Mouse (Mus musculus): ENCODE results near the gene Sod1.
A peak's percentile ranks its signal among the peaks of the same experiment; 100 is the strongest.
"Not testable (repeated sequence)": the region's sequence is repeated elsewhere in the genome, so short reads cannot be mapped to it uniquely, and the experiment has no call there.

Gene Sod1

DNA sequence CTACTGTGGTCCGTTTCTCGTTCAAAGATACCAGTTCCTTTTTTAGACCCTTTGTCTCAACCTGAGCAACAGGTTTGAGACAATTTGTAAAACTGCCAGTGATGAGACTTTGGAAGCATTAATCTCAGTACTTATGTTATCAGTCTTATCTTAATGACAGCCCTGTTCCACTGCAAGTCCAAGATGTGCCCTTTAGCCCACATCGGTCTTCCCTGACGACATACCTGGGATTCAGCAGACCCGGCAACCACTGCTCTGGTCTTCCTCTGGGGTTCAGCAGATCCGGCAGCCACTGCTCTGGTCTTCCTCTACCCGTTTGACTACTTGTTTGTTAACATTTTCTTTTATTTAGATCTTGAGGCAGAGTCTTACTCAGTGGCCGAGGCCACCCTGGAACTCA, 8.8 kb upstream of the Sod1 start:
- no peak for DNase-seq (ENCODE audit: low read depth)

DNA sequence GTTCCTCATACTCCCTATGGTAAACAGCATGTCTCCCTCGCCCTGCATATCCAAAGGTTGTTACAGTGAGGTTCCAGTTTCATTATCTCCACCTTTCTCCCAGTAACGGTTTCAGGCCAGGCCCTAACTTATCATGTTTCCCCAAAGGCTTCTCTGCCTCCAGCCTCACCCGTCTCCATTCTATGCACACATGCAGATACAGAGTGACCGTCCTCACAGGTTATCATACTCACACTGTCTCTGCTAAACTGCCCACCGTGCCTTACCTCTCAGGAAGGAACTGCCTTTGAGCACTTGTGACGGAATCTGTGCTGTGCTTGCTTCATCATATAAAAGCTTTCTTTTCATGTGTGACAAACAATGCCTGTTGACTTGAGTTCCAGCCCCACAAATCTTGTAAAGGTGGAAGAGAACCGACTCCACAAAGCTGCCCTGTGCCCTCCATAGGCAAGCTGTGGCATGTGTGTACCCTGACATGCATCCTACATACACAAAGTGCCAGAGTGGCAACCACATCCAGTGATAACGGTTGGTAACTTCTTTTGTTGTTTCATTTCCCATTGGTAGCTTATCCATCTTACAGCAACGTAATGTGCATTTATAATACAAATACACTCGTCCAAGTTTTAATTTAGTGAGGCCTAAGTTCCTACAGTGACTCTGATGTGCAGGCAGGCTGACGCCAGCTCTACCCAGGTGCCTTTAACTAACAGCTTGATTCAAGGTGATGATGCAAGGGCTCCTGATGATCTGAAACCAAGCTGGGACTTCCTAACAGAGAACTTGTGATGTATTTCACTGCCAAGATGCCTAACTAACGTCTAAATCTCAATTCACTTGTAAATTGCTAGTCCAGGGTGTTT, 6.8 kb upstream of the Sod1 start:
- peak; percentile 59 for DNase-seq (ENCODE audit: low read depth)

DNA sequence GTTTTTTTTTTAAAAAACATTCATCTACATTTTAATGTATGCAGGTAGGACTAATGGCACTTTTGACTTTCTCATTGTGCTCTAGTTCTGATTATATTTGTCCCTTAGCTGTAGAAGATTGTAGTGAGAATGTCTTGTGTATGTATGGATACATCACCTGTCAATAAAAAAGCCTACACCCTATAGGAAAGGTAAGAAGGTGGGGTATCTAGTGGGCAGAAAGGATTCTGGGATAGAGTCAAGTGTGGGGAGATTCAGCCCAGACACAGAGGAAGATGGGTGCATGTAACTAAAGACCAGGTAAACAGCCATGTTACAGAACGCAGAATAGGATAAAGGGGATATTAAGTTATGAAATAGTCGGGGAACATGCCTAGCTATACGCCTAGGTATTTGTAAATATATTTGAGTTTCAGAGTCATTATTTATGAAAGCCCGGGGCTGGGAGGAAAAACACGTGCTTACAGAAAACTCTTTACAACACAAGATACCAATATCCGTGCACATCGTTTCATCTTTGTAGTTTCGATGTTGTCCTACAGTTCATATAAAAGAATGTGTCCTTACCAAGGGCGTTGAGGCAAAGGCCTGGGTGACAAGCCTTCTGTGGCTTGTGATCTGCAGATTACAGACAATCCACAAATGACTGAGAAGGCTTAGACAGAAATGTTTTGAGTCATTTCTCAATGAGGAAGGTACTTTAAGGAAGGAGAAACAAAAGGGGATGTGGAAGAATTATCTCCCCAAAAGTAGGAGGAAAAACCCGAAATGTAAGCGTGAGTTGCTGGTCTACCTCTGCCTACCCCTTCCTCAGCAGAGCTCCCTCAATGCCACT, 5.6 kb upstream of the Sod1 start:
- no peak for DNase-seq (ENCODE audit: low read depth)

DNA sequence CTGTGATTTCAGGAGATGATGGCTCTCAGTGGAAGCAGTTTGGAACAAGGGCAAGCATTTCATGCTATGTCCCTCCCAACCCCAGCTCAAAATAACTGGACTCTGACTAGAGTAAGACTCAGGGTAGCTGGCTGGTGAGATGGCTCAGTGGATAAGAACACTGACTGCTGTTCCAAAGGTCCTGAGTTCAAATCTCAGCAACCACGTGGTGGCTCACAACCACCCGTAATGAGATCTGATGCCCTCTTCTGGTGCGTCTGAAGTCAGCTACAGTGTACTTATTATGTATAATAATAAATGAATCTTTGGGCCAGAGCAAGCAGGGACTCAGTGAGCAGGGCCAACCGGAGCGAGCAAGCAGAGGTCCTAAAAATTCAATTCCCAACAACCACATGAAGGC, 4.7 kb upstream of the Sod1 start:
- DNase-seq (ENCODE audit: low read depth) = not testable (repeated sequence)

DNA sequence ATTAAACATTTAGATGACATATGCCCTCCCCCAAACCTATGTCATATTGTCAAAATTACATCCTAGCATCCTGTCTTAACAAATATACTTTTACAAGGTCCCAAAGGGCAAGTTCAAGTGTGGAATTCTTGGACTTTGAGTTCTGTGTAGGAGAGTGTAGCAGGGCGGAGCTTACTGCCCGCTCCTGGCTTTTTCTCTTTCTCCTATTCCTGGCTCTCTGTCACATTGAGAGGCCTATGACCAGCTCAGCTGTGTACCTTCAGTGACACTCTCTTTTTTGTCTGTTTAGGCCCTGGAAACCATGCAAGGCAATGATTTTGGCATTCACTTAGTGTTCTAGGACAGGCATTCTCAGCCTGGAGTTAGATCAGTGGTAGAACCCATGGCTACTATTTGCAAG, 4.1 kb upstream of the Sod1 start:
- no peak for DNase-seq (ENCODE audit: low read depth)

DNA sequence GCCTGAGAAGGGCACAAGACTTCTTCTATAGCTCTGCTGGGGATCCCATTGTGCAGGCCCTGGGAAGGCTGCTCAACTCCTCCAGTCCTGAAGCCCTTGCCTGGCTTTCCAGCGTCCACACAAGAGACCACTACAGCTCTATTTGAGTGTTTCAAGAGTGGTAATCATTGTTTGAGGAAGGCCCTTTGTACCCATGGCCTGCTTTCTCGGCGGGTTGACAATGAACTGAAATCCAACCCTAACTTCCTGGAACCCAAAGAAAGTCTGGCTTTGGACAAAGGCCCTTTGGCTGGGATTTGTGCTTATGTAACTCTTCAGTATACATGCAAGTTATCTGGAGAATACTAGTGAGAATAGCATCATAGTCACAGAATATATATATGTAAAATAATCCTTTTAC, 3.2 kb upstream of the Sod1 start:
- DNase-seq (ENCODE audit: low read depth) = no peak

DNA sequence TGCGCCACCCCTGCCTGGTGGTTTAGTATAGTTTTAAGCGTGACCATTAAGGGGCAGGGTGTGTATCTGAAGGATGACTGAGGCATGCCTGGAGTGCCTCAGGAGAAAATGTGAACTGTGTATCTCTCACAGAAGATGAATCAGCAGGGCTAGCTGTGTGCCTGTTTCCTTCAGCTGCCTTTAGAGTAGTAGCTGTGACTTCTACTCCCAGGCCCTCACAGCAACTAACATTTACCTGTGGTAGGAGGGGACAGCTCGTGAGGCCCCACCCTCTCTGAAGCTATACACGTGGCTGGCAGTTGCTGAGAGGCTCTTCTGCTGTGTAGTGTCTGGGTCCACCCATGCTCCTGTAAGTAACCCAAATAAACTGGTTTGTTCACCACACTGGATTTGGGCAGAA, 2.6 kb upstream of the Sod1 start:
- no peak for DNase-seq (ENCODE audit: low read depth)

DNA sequence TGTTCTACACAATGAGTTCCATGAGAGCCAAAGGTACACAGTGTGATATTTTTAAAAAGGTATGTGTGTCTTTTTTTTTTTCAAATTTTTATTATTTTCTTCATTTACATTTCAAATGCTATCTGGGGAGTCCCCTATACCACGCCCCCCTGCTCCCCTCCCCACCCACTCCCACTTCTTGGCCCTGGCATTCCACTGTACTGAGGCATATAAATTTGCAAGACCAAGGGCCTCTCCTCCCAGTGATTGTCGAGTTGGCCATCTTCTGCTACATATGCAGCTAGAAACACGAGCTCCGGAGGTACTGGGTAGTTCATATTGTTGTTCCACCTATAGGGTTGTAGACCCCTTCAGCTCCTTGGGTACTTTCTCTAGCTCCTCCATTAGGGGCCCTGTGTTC, 1.1 kb upstream of the Sod1 start:
- not testable (repeated sequence) for DNase-seq (ENCODE audit: low read depth)

DNA sequence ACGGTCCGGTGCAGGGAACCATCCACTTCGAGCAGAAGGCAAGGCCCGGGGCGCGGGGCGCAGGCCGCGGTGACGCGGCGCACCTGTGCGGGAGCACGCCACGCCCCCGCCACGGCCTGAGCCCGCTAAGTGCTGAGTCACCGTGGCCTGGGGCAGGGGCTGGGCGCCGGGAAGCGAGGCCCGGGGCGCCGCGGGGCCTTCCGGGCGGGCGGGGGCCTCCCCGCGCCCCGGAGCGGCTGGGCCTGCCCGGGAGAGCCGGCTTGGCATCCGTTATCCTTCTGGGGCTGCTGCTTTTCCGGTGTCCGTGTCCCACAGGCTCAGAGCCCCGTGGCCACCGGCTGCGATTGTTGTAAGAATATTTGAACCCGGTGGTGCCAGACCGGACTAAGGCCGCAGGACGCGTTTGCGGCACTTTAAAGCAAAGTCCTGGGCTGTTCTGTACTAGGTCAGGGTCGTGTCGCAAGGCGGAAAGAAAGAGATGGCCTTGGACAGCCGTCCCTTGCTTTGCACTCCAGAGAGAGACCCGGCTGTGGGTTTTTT, 408 bp downstream of the Sod1 start:
- no peak for DNase-seq (ENCODE audit: low read depth)

DNA sequence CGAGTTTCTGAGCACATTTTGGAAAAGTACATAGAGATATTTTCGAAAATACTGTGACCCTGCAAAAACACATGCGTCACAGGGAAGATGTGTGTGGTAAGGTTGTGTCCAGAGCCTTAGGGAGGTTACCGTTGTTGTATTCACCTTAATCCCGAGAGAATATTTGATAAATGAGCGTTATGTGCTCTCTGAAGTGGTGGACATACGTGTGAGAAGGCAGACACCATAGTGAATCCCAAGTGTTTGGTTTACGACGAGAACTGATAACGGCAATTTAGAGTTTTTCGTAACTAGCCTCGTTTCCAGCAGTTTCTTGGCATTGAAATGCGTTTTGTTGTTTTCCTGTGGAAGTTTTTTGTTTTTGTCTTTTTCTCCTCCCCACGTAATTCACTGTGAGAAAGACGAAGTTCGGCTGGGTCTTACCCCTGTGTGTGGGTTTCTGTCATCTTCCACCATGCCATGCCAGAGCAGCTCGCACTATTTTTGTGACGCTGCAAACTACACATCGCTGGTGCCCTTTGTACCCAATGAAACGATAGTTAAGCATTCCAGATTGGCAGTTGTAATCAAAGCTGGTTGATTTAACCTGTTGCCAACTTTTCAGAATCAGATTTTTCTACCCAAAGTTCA, 1.0 kb downstream of the Sod1 start:
- DNase-seq (ENCODE audit: low read depth) = no peak

DNA sequence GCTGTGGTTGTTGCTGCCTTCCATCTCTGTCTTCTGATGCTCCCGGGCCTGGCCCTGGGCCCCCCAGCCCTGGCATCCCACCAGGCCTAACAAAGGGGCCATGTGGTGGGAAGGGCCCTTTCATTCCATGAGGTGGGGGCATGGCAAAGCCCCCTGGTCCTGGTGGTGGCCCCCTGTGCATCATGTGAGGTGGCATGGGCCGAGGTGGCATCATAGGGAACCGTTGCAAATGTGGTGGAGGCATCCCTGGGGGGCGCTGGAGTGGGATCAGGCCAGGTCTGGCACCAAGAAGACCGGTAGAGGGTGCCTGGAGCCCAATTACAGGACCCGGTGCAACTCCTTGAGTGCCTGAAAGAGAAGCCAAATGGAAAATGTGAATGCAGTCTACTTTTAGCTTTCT, 9.3 kb downstream of the Sod1 start:
- no peak for DNase-seq (ENCODE audit: low read depth)

DNA sequence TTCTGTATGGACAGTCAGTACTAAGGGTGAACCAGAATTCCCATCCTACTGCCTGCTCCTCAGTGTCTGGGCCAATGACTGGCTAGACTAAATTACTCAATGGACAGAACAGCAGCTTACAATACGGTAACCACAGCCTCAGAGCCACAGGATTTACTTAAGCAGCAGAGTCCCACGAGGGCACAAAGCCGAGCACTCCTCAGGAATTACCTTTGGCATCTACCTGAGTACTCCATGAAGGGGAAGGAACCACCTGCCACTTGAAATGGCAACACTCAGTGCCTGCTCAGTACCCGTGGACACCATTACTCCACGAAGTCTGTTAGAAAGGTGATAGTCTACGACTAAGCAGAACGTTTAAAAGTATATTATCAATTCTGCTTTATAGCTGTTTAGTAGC, 10.7 kb downstream of the Sod1 start:
- no peak for DNase-seq (ENCODE audit: low read depth)

DNA sequence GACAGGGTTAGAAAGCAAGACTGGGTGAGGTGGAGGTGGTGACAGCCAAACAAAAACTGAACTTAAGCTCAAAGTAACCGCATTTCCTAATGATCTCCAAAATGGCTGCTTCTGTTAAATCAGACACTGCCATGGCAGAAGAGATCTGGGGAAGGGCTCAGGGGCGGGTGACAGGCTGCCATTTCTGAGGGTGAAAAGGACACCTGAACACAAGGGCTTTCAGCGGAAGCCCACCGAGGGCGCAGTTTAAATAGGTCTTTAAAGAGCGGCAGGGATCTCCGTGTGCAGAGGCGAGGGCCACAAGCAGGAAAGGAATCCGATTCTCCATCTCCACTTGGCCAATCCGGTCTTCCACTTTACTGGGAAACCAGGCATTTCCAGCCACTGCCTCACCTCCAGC, 13.1 kb downstream of the Sod1 start:
- DNase-seq (ENCODE audit: low read depth) = no peak

DNA sequence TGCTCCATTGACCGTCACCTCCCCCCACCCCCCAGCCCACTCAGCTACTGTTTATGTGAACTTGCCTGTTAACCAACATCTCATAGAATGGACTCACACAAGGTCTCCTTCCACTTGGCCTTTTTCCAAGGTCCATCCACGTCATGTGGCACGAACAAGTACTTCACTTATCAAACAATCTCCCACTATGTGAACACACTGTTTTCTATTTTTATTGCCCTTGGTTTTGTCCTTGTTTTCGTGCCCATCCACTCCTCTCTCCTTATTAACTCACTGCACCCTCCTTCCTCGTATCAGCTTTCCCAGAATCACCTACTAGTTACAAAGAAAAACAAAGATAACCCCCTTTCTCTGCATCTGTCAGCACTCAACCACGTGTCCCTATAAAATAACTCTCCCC, 14.1 kb downstream of the Sod1 start:
- no peak for DNase-seq (ENCODE audit: low read depth)

DNA sequence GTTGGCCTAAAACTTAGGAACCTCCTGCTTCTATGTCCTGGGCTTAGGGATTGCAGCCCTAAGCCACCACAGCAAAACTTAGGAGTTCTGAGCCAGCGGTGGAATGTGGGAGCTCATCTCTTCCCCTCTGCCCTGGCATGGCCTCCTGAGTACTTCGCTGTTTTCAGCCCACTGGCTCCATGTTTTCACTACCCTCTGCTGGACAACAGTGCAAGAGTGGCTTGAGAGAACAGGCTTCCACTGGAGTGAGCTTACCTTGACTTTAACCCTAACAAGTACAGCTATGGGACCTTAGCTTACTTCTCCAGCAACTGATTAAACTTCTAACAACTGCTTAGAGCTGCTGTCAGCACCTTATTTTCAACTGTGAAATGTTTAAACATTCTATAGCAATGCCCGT, 14.6 kb downstream of the Sod1 start:
- no peak for DNase-seq (ENCODE audit: low read depth)

DNA sequence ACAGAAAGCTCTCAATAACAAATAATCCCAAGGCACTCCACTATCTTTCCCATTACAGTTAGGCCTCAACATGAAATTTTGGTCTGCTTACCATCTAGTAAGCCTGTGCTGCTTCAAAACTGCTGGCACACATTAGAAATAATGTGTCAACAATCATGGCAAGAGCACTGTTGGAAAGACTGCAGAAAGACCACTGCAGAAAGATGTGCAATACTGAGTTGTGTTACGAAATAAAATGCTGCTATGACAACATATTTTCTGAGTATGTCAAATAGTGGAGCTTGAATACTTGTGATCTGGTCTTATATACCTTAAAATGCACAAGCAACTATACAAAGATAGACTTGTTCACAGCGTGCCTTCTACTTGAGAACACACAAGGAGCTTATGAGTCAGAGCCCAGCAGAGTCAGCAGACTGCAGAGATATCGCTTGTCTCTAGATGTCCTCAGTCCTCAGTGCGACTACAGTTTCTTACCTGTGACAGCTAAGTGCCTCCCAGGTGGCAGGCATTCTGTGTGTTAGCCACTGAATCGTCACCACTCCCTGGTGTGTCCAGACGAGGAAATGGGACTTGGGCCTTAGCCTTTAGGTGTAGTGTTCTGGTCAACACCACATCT, 18.7 kb downstream of the Sod1 start:
- no peak for DNase-seq (ENCODE audit: low read depth)

DNA sequence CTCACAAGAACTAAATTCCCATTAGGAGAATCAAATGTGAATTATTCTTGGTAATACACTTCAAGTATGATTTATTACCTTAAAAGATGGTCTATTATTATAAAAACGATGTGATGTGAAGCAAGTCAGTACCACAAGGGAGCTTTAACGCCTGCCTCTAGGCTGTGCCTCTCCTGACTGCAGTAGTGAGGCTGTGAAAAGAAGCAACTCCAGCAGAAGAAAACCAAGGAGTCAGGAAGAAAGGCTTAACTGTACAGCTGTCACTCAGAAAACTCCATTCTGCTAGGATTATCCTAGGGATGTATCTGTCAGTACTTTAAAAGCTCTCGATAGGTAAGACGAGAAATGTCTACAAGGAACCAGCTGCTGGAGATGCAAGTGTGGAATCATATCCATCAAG, 21.3 kb downstream of the Sod1 start:
- no peak for DNase-seq (ENCODE audit: low read depth)

DNA sequence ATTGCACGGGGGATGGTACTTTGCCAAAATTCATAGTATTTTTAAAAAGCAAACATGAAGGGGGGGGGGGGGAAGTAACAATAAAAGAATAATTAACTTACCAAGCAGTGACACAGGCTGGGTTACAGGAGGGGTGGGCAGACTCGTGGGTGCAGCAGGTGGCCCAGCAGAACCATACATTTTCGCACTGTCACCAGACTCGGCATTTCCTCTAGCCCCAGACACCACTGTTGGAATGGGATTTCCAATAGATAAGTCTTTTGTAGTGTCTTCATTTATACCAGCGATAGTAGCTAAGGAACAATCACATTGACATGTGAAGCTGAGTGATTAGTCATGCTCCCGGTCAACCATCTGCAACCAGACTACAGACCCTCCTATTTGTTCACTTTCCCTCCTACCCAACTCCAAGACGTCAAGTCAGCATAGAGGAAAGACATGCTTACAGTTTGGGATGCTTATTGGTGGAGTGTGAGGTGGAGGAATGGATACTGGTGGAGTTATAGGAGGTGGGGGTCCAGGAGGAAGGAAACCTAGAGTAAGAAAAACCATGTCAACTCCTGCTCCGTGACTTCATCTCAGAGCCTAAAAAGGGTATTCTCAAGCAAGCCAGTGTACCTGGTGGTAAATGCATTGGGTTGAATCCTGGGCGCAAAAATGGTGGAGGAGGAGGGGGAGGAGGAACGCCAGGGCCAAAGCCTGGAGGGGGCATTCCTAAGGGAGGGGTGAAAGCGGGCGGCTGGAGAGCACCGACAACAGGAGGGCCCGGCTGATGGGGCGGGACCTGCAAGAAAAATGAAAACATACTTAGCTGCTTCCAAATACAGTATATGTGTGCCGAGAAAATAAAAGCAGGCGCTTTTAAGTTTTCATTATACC, 22.1 kb downstream of the Sod1 start:
- DNase-seq (ENCODE audit: low read depth) = no peak

DNA sequence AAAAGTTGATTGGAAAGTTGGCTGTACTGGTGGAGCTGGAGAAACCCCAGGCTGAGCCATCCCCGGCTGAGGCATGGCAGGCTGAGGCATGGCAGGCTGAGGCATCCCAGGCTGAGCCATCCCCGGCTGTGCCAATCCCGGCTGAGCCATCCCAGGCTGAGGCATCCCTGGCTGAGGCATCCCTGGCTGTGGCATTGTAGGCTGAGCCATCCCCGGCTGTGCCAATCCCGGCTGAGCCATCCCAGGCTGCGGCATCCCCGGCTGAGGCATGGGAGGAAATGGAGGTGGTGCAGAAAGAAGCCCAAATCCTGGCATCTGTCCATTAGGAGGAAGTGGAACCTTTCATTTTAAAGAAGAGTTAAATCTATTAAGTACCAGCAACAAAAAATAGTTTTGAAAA, 29.5 kb downstream of the Sod1 start:
- no peak for DNase-seq (ENCODE audit: low read depth)

DNA sequence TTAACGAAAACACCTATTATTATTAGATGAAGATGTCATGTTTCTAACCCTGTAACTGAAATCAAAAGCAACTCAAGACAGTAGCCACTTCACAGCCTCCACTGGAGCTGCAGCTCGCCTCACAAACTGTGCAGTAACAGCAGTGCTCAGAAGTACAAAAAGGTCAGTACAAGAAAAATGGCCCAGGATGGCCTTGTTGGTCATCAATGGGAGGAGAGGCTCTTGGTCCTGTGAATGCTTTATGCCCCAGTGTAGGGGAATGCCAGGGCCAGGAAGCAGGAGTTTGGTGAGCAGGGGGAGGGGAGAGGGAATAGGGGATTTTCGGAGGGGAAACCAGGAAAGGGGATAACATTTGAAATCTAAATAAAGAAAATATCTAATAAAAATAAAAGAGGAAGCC, 30.7 kb downstream of the Sod1 start:
- not testable (repeated sequence) for DNase-seq (ENCODE audit: low read depth)

DNA sequence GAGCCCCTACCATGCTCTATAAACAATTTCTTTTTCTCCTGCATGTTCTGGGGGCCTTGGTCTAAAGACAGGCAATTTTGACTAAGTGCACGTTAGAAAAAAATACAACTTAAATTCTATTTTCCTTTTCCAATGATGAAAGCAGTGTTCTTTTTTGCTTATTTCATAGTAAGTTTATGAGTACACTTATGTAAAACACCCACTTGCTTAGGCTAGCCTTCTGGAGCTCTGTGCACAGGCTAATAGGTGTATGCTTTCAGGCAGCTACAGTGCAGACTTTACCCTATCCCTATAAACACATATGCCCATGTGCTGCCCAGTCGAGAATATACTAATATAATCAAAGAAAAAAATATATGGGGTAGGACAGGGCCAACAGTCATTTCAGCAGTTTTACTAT, 32.0 kb downstream of the Sod1 start:
- no peak for DNase-seq (ENCODE audit: low read depth)
